Mouse (Mus musculus) C2C12 (cell line): ENCODE data around the gene Rag1.

Source experiments
- CTCF ChIP-seq: IDR thresholded peaks from one replicate; pipeline ENCODE4 v1.5.1; 2011; ENCODE audit not compliant: control insufficient read depth, insufficient read depth, insufficient read length
- FOSL1 ChIP-seq: IDR thresholded peaks from one replicate; pipeline ENCODE4 v1.8.0; 2011; ENCODE audit warnings: mild to moderate bottlenecking, low read length; ENCODE audit not compliant: poor library complexity, insufficient read depth, severe bottlenecking
- MAX ChIP-seq: IDR thresholded peaks from one replicate; pipeline ENCODE4 v1.6.1; 2011; ENCODE audit warnings: mild to moderate bottlenecking, control low read depth
- MYOG ChIP-seq: IDR thresholded peaks from one replicate; pipeline ENCODE4 v1.6.1; 2011; ENCODE audit not compliant: control insufficient read depth, insufficient read length; ENCODE audit errors: extremely low read depth

GRCm38 (mm10) chr2:101688011-101688410, 38.7 kb upstream of the Rag1 start:
- TF ChIP-seq CTCF (no peak), MAX (no peak), MYOG (no peak), FOSL1 (no peak)
